Mouse (Mus musculus) Patski (cell line): ENCODE results near the gene Slc9a9. TPM values are rescaled to one million over a fixed set of nuclear protein-coding genes. Genes with fewer than 3 reads are reported as not detected.

Experiments
- ATAC-seq: fragments of 100-300 bp; one replicate; pipeline ENCODE4 v1.8.0; 2021
- CTCF ChIA-PET: fragments of 350-600 bp; sonication (Branson Sonifier 250); formaldehyde crosslinking; loops from one replicate; lab custom pipeline; 2022; ENCODE audit warnings: inconsistent platforms; lab: Charles Lee
- POLR2A ChIA-PET: fragments of 350-600 bp; sonication (Branson Sonifier 250); formaldehyde crosslinking; loops from one replicate; lab custom pipeline; 2022; ENCODE audit warnings: antibody characterized with exemption, inconsistent platforms; lab: Charles Lee
- DNase-seq: peaks from one replicate; pipeline ENCODE4 v3.0.0-alpha.2; 2011; ENCODE audit warnings: low read depth, low spot score
- H3K27me3 ChIP-seq: fragments of 371-371 bp; one replicate; pipeline ENCODE4 v1.5.1; 2021
- CTCF ChIP-seq: fragments of 100-300 bp; IDR thresholded peaks from one replicate; pipeline ENCODE4 v1.5.1; 2021
- in situ Hi-C: fragments of 300-500 bp; cut with MboI; formaldehyde crosslinking; loops from 3 replicates; pipeline ENCODE4 v1.11.1; 2018; ENCODE audit warnings: low pct_unique_long_range_greater_than_20kb, mixed read lengths
- polyA plus RNA-seq: library from polyadenylated mRNA; unstranded; gene quantifications from one replicate; pipeline ENCODE4 v1.2.3, GENCODE M21; 2021

Gene Slc9a9
- polyA plus RNA-seq, 1 experiment from 2014 or later, result 1.1 TPM

- no peaks in the 10 kb centered on the region for H3K27me3 ChIP-seq
- in situ Hi-C loops, result no loop called here
- no peak for TF ChIP-seq CTCF
- DNase-seq (no peak), ATAC-seq (no peak)
- ChIA-PET CTCF (no interaction called here), POLR2A (no interaction called here)
Observed at GRCm38 (mm10) chr9:95096486-95096885, 426.8 kb downstream of the Slc9a9 start.

- no peak for TF ChIP-seq CTCF
- ChIA-PET CTCF (no interaction called here), POLR2A (no interaction called here)
- DNase-seq (no peak), ATAC-seq (no peak)
- H3K27me3 ChIP-seq, result no peaks in the 10 kb centered on the region
- in situ Hi-C loops, result no loop called here
Observed at GRCm38 (mm10) chr9:95105768-95106167, 436.1 kb downstream of the Slc9a9 start.

- no peak for DNase-seq
- ChIA-PET CTCF (no interaction called here), POLR2A (no interaction called here)
- ATAC-seq, result no peak
- no peaks in the 10 kb centered on the region for H3K27me3 ChIP-seq
- in situ Hi-C loops, result no loop called here
- no peak for TF ChIP-seq CTCF
Observed at GRCm38 (mm10) chr9:95109799-95110198, 440.1 kb downstream of the Slc9a9 start.

GRCm38 (mm10) chr9:95110768-95111167, 441.1 kb downstream of the Slc9a9 start:
- no peak for ATAC-seq
- no peak for DNase-seq
- ChIA-PET CTCF (no interaction called here), POLR2A (no interaction called here)
- no peak for TF ChIP-seq CTCF
- in situ Hi-C loops, result no loop called here
- H3K27me3 ChIP-seq, result no peaks in the 10 kb centered on the region

GRCm38 (mm10) chr9:95111732-95112131, 442.0 kb downstream of the Slc9a9 start:
- DNase-seq (no peak), ATAC-seq (no peak)
- H3K27me3 ChIP-seq, result no peaks in the 10 kb centered on the region
- CTCF ChIA-PET, result no interaction called here
- no peak for TF ChIP-seq CTCF
- POLR2A ChIA-PET, result no interaction called here
- in situ Hi-C loops, result no loop called here

- H3K27me3 ChIP-seq, result no peaks in the 10 kb centered on the region
- POLR2A ChIA-PET, result no interaction called here
- ATAC-seq (no peak), DNase-seq (peak; percentile 7)
- CTCF ChIA-PET, result interaction anchor here (1.2 kb wide), 1 partner anchor 23 kb away, joined by 3 read pairs; no protein-coding TSS in a partner anchor
- in situ Hi-C loops, result no loop called here
- TF ChIP-seq CTCF, result no peak
Observed at GRCm38 (mm10) chr9:95113157-95114135, 443.7 kb downstream of the Slc9a9 start.

GRCm38 (mm10) chr9:95120062-95120461, 450.4 kb downstream of the Slc9a9 start:
- TF ChIP-seq CTCF, result no peak
- DNase-seq, result no peak
- ChIA-PET CTCF (no interaction called here), POLR2A (no interaction called here)
- ATAC-seq, result no peak
- no peaks in the 10 kb centered on the region for H3K27me3 ChIP-seq
- in situ Hi-C loops, result no loop called here

- no peak for TF ChIP-seq CTCF
- CTCF ChIA-PET, result no interaction called here
- POLR2A ChIA-PET, result no interaction called here
- in situ Hi-C loops, result no loop called here
- H3K27me3 ChIP-seq, result no peaks in the 10 kb centered on the region
- ATAC-seq (no peak), DNase-seq (no peak)
Observed at GRCm38 (mm10) chr9:95121151-95121835, 451.6 kb downstream of the Slc9a9 start.

GRCm38 (mm10) chr9:95125683-95126082, 456.0 kb downstream of the Slc9a9 start:
- CTCF ChIA-PET, result no interaction called here
- ATAC-seq, result no peak

GRCm38 (mm10) chr9:95127774-95128173, 458.1 kb downstream of the Slc9a9 start:
- CTCF ChIA-PET, result no interaction called here
- H3K27me3 ChIP-seq, result no peaks in the 10 kb centered on the region
- POLR2A ChIA-PET, result no interaction called here
- in situ Hi-C loops, result no loop called here
- DNase-seq, result no peak
- no peak for ATAC-seq
- TF ChIP-seq CTCF, result no peak

More at GRCm38 (mm10) chr9:95125683-95126082, 456.0 kb downstream of the Slc9a9 start:
- no peak for TF ChIP-seq CTCF
- POLR2A ChIA-PET, result no interaction called here
- no peaks in the 10 kb centered on the region for H3K27me3 ChIP-seq
- DNase-seq, result no peak
- in situ Hi-C loops, result no loop called here

- ChIA-PET POLR2A (no interaction called here), CTCF (no interaction called here)
- DNase-seq (no peak), ATAC-seq (no peak)
- in situ Hi-C loops, result no loop called here
- no peak for TF ChIP-seq CTCF
- no peaks in the 10 kb centered on the region for H3K27me3 ChIP-seq
Observed at GRCm38 (mm10) chr9:95149206-95149729, 479.6 kb downstream of the Slc9a9 start.
